Mouse (Mus musculus) cerebellum, adult (tissue): ENCODE data around the gene Zswim9.

Experiments used
- ATAC-seq: cut with Nextera tagmentation; 2 replicates; pipeline ENCODE4 v1.9.2; 2017; ENCODE audit warnings: mild to moderate bottlenecking, moderate library complexity, mixed read lengths; ENCODE audit not compliant: insufficient number of reproducible peaks, low FRiP score, low TSS enrichment

Zswim9 gene

GRCm38 (mm10) chr7:13278308-13278891, at the start of gene Zswim9:
Gene Zswim9, minus strand, starts transcription at chr7:13278721.
- ATAC-seq = peak; percentile 98

DNA sequence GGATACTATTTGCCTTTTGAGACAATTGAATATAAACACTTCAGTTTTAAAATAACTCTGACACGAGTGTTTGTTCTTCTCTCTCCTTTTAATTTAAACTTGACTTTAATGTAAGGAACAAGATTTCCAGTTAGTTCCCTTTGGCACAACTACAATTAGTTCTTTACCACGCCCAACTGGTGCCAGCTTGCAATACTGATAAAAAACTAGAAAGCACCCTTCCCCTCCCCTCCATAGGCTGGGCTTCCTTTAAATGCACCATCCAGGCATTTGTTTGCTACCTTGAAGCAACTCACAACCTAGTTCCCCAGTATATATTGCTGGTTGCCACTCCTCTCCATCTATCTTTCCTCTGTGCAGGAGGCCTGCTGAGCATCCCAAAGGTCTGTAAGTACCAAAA, 45.8 kb upstream of the Zswim9 start, which contains the start of gene Pla2g4c:
Pla2g4c (plus strand) TSS at position 340 of the 400 bp plus-strand sequence.
- no peak for ATAC-seq

- no peak for ATAC-seq
Observed at GRCm38 (mm10) chr7:13321424-13321823, 42.9 kb upstream of the Zswim9 start.

GRCm38 (mm10) chr7:13314095-13314597, 35.6 kb upstream of the Zswim9 start:
- no peak for ATAC-seq

GRCm38 (mm10) chr7:13311401-13311800, 32.9 kb upstream of the Zswim9 start:
- ATAC-seq = no peak

GRCm38 (mm10) chr7:13310493-13311199, 32.1 kb upstream of the Zswim9 start:
- no peak for ATAC-seq

- no peak for ATAC-seq
Observed at GRCm38 (mm10) chr7:13309407-13309806, 30.9 kb upstream of the Zswim9 start.

DNA sequence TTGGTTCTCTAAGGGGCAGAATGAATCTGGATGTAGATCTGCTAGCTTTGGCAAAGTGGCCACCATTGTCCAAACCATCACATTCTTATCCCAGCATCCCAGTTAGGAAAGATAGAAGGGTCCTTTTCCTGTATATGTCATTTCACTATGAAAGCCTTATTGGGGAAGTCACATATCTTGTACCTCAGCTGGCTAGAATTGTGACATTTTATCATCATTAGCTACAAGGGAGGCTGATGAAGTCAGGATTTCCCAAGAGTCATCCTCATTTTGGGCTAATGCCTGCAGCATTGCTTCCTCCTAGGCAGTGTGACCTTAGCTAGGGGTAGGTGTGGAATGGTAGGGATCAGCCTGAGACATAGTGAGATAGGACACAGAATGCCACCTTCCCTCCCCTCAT, 24.9 kb upstream of the Zswim9 start:
- no peak for ATAC-seq

DNA sequence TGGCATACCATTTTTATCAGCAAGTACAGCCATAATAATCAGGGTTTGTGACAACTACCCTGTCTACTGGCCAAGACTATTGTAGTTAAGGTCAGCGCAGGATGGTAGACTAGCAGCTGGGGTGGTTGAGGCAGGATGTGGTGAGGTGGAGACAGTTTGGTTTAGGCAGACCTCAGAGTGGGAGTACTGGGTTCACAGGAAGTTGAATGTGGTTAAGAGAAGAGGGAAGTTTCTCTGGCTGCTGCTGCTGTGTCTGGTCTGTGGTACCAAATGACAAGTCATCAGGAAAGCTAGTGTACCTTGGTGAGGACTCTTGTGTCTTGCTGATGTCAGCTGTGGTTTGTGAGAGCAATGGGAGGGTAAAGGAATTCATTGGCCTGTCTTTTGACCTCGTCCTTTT, 24.3 kb upstream of the Zswim9 start:
- no peak for ATAC-seq

- no peak for ATAC-seq
Observed at GRCm38 (mm10) chr7:13301643-13302042, 23.1 kb upstream of the Zswim9 start.

DNA sequence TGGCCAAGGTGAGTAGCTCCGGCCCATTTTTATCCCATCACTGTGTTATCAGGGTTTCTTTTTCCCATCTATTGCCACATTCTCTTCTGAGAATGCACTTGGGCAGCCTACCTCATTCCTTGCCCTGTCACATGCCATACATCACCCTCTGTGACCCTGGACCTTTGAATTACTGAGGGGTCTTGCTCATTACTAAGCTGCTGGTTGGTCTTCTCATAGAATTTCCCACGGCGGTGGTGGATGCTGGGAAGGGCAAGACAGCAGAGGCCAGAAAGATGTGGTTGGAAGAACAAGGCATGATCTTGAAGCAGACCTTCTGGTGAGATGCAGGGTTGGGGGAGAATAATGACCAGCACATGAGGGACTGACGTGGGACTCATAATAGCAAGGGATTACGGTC, 20.3 kb upstream of the Zswim9 start:
- ATAC-seq = no peak

GRCm38 (mm10) chr7:13297636-13298035, 19.1 kb upstream of the Zswim9 start:
- ATAC-seq = no peak

- no peak for ATAC-seq
Observed at GRCm38 (mm10) chr7:13295256-13295655, 16.7 kb upstream of the Zswim9 start.

- ATAC-seq = no peak
Observed at GRCm38 (mm10) chr7:13293878-13294855, 15.6 kb upstream of the Zswim9 start.

- no peak for ATAC-seq
Observed at GRCm38 (mm10) chr7:13291370-13291769, 12.8 kb upstream of the Zswim9 start.

DNA sequence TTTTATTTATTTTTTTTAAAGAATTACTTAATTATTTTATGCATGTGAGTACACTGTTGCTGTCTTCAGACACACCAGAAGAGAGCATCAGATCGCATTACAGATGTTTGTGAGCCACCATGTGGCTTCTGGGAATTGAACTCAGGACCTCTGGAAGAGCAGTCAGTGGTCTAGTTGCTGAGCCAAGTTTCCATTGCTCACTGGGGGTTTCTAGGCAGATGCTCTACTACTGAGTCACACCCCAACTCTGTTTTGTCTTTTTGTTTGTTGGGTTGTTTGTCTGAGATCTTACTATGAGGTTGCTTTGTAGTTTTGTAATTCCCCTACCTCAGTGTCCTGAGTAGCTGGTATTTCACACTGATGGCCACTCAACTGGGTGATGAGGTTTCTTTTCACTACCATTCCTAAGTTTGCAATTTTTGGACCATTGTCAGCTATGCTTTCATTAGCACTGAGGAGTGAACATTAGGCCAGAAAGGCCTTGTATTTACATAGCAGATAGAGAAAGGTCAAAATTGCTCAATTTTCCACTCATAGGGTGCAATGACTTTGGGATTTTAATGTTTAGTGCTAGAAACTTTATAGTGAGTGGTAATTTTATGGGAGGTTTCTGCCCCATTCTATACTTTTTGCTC, 11.6 kb upstream of the Zswim9 start:
- ATAC-seq = no peak

DNA sequence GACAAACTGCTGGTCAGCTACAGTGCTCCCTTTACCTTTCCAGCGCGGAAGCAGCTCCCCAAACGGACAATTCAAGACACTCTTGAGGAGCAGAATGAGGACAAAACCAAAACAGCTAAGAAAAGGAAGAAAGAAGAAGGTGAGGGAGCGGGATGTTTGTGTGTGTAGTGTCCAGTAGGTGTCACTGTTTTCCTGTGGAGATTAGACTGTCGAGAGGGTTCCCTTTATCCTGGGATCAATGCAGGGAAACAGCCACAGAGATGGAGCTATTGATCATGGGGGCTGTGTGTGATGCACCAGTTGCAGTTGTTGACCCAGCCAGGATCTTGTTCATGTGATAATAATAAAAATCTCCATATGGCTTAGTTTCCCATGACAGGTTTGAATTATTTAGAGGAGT, 10.1 kb upstream of the Zswim9 start:
- no peak for ATAC-seq

- 0 out of 2 replicates have a peak, but pooled peaks have one; percentile 13 for ATAC-seq
Observed at GRCm38 (mm10) chr7:13278957-13279356, 436 bp upstream of the Zswim9 start.

DNA sequence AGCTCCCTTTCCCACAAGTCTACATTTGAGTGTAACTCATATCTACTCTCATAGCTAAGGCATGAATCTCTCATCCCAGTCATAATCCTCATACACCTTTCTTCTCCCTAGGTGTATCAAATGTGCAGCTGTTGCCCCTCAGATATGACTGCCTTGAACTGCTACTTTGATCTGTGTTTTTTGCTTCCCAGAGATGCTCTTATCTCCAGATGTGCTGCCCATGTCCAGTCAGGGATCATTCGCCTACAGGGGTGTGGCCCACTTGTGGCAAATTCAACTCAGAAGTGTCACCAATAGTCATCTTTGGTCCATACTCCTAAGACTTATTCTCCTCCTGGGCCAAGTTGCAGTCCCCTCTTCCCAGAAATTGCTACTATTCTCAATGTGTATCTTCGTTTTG, 688 bp downstream of the Zswim9 start:
- ATAC-seq = no peak

GRCm38 (mm10) chr7:13277081-13277480, 1.4 kb downstream of the Zswim9 start, which contains the start of gene Lig1:
Gene Lig1, plus strand, starts transcription at chr7:13277283.
- ATAC-seq = no peak
